Mouse (Mus musculus) NIH3T3 (cell line): ENCODE results near the gene Arl10.

ENCODE experiments used
- DNase-seq: peaks from one replicate; pipeline ENCODE4 v3.0.0-alpha.2; 2012; ENCODE audit warnings: low read depth

Gene Arl10

DNA sequence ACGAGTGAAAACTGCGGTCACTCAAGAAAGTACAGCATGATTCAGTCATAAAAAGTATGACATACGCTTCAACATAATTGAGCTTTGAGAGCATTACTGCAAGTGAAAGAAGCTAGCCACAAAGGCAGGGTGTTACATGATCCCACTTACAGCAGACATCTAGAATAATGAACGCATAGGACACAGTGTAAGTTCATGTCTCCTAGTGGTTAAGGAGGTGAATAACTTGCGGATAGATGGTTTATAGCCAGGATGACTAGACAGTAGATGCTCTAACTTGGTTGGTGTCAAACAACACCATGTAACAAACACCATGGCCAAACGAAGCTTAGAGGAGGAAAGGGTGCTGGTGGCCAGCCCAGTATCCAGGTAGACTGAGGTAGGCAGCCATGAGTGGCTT, 42.2 kb downstream of the Arl10 start:
- DNase-seq, result peak; percentile 11

DNA sequence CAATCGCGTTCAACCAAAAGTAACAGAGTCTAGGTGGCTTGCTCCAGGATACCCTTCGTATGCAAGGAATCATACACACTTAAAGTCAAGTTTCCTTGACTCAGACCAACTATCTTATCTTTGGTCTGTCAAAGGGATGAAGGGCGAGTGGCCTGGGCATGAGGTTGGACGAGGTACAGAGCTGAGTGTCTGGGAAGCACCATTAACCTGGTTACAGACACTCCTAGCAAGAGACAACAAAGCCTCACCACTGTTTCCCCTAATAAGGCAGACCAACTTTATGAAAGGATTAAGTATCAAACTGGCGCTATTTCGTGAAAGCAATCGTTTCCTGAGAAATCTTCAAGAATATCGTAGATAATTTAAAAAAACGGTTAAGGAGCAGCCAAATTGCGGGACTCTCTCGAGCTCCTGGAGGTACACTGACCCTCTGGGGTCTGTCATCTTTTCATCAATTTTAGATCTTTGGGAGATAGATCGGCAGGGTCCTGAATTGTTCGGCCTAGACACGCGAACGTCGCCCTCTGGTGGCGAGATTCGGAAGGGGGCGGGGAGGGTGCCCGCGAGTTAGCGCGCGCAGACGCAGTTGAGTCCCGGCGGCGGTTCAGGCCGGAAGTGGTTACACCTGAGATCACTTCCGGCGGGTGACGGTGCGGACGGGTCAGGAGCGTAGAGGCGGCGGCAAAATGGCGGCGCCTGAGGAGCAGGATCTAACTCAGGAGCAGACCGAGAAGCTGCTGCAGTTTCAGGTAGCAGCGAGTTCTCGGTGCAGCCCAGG, 46.5 kb downstream of the Arl10 start, which contains the start of gene Faf2:
TSS of gene Faf2 (plus strand) at position 630 of the 778 bp plus-strand sequence.
- peak; percentile 97 for DNase-seq

DNA sequence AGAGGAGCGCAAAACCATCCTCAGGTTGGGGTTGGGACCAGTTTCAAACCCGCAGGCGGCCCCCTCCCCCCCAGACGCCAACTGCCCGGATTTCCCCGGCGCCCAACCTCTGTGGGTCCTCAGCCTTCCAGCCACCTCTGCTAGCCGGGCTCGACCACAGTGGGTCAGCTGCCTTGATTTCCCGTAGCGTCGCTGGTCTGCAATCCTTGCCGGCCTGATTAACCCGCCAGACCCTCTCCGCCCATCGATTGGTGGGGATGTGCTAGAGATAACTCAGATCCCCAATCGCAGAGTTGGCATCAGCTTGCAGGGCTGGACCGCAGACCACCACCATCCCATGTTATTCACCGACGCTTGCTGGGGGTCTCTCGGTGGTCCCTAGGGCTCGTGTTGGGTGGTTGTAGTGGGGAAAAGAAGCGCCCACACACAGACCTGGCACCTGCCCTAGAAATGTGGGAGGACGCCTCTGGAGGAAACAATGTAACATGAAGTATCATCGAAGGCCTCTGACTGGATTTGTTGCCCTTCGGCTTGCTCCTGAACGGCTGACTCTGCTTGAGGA, 47.2 kb downstream of the Arl10 start:
- DNase-seq, result peak; percentile 45

DNA sequence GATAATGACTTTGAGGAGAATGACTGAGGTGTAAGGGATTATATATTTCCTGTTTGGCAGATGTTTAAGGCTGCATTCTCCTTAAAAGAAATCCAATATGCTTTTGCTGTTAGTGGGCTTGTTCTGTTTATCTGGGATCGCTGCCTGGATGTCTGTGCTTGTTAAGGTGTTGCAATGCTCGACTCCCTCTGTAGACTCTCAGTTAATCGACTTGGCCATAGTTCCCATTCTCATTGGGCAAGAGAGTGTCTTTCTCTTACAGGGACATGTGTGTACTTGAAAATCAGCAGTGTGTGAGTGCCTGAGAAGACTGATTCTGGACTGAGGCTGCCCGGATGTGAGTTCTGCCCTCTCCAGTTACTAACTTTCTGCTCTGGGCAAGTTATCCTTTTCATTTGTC, 54.3 kb downstream of the Arl10 start:
- DNase-seq, result peak; percentile 82
